Mouse (Mus musculus): ENCODE measurements around the gene Acbd6.

Acbd6 gene

DNA sequence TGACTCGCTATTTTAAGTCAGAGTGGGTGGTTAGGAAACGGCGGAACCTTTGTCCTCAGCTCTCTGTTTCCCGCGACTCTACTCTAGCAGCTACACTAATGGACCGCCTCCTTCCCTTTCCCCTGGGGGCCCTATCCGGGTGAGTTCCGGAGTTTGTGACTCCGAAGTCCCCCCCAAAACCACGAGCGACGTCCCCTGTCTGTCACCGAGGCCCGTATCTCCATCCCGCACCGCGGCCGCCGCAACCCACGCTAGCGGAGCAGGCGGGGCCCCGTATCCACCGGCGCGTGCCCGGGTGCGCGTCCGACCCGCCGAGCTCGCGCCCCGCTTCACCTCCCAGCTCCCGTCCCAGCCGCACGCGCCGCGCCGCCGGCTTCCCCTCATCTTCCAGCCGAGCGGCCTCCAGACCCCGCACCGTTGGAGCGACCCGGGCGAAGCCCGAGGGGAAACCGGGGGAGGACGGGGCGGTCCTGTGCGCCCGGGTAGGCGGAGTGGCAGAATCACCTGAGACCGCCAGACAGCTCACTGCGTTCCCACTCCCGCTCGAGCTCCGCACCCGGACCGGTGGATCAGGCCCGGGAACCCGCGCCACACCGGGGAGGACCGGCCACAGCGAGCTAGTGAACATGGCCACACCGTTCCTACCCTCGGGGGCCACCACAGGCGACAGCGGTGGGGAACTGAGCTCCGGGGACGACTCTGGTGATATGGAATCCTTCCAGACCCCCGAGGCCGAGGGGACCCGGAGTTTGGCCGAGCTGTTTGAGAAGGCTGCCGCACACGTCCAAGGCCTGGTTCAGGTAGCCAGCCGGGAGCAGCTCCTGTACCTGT lies at the start of gene Acbd6:
Gene Acbd6 (plus strand): TSS at position 109 of the 831 bp plus-strand sequence.
- peak; percentile 78 to 80 for DNase-seq (ENCODE audit: low spot score in 2 of 2)

DNA sequence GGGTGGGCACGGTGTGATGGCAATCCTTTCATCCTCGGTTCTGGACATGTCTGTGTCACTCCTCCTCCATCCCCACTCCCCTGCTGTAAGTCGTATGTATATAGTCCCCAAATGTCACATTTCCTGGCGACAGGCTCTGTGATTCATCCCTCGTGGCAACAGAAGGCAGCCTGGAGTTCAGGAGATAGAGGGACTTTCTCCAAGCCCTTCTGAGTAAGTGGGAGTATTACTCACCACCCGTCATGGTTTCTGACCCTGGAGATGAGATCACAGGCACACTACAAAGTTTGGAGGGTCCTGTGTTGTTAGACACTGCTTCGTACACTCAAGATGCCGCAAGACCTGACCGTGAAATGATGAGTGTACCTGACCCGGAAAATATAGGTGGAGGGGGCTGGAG lies 47.7 kb upstream of the Acbd6 start:
- no peak for DNase-seq (ENCODE audit: low spot score in 2 of 2)

DNA sequence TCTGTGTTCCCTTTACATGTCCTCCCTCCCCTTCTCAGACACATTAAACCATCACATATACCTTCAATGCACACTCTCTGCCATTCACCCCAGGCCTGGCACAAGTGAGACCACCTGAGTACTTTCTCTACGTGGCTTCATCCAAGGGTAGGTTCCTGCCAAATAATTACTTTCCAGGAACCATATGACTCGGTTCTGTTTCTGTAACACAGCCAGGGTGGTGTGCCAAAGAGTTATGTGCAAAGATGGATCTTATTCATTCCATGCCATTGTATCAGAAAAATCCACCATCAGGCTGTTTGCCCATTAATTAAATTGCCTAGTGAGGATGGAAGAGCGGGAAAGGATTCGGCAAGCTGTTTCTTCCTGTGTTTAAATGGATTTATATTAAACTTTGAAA lies 42.1 kb upstream of the Acbd6 start:
- DNase-seq (ENCODE audit: low spot score in 2 of 2) = no peak

DNA sequence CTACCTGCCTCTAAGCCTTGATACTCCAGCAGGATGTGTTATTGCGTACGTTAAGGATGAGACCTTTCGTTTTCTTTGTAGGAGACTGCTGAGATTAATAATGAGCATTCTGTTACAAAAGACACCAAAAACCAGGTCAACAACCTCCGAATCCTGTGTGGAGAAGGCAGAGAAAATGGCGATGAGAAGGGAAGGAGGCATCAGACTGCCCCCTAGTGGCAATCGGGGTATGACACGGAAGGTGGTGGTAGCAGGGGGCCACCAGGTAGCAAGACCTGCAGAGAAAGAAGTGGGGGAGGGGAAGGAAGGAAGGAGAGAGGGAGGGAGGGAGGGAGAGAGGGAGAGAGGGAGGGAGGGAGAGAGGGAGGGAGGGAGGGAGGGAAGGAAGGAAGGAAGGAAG lies 41.3 kb upstream of the Acbd6 start:
- peak; percentile 37 to 74 for DNase-seq (ENCODE audit: low spot score in 2 of 2)

DNA sequence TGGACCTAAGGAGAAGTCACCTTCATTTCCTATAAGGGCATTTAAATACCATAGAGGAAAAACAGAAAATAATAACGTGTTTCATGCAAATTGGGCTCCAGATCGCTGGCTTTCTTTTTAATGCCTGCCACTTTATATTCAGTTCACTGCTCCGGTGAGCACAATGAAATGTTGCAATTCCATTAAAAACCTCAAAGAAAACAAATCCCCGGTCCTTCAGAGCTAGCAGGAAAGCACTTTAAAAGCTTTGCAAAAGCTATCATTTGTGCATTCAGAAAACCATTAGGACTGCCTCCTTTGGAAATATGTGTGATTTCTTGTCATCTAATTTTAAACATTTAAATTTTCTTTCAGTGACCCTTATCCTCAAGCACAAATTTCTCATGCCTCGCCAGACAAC lies 40.9 kb upstream of the Acbd6 start:
- DNase-seq (ENCODE audit: low spot score in 2 of 2) = no peak

DNA sequence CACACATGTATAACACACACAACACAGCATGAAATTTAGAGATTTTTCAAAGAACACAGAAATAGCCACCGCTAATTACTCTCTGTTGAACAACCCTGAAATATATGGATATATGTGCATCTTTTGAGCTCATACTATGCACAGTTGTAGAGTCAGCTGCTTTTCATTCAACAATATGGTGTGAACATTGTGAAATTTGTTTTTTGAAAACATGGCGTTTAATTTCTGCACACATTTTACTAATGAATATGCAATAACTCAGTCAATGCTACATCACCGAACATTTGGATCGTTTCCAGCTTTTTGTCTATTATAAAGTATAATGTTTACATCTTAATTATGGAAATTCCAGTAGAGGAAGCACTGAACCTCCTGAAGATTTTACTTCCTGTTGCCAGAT lies 37.6 kb upstream of the Acbd6 start:
- no peak for DNase-seq (ENCODE audit: low spot score in 2 of 2)

DNA sequence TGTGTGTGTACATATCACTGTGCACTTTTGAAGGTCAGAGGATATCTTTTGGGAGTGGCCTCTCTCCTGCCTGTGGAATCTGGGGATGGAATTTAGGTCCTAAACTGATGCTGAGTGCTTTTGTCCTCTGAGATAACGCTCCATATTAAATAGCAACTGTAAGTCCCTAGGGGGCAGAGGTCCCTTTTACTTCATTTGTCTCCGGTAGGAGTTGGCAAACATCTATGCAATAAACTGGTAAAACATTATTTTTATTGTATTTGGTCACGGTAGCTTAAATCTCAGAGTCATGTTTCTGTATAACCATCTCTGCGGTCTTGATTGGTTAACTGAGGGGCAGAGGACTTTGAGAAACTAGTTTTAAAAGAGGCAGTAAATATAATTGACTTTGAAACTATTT lies 35.4 kb upstream of the Acbd6 start:
- DNase-seq (ENCODE audit: low spot score in 2 of 2) = no peak

DNA sequence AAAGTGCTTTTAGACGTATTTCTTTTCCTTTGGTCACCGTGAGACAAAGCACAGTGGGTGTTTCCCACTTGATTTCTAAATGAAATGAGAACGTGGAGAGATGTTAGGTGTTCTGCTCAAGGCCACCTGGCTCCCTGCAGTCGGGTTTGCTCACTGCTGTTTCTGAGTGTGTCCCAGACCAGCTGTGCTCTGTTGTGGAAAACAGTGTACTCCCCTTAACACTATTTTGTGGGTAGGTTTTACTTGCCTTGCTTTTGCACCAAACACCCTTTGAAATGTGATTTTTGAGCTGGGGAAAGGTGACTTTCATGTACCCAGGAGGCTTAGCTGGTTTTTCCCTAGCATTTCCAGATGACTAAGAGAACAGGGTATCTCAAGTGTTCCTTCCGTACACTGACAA lies 31.7 kb upstream of the Acbd6 start:
- DNase-seq (ENCODE audit: low spot score in 2 of 2) = no peak

DNA sequence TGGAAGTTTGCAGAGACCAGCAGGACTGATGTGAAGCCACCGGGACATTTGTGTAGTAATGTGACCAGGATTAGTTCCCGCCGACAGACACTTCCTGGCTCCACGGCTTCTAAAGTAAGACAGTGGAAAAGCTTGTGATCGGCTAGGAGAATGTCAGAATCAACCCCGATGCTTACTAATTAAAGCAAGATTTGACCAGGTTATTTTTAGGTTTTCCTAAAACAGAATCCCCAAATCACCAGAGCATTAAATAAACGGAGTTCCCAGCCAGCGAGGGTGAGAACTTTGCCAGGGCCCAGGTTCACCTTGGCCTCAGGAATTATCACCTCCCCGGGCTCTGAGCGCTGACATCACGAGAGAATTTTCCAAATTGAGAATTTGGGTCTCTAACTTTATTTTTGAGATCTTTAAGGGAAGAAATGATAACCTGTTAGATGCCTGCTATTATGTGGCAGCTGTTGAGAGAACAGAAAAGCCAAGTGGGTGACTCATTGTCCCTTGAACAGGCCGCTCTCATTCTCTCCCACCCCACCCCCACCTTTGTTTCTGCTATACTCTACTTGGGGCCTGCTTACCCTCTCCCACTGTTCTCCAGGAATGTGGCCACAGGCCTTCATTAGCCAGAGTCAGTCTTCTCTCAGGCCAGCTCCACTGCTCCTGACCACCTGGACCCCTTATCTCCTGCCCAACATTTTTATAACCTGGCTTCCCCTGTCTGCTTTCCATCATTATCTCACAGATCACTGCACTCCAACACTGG lies 30.7 kb upstream of the Acbd6 start:
- no peak for DNase-seq (ENCODE audit: low spot score in 2 of 2)

DNA sequence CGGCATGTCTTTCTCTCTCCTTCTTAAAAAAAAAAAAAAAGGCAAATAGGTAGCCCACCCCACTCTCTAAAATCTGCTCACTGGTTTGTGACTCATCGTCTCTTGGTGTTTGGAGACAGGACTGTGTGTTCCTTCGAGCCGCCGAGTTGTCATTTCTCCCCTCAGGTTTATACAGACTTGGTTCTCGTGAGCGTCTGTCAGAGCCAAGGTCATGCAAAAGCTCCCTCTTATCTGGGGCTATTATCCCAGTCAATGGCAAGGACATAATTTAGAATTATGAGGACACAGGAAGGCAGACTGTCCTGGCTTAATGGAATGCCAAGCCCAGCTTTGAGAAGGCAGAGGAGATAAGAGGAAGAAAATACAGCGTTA lies 30.1 kb upstream of the Acbd6 start:
- no peak for DNase-seq (ENCODE audit: low spot score in 2 of 2)

DNA sequence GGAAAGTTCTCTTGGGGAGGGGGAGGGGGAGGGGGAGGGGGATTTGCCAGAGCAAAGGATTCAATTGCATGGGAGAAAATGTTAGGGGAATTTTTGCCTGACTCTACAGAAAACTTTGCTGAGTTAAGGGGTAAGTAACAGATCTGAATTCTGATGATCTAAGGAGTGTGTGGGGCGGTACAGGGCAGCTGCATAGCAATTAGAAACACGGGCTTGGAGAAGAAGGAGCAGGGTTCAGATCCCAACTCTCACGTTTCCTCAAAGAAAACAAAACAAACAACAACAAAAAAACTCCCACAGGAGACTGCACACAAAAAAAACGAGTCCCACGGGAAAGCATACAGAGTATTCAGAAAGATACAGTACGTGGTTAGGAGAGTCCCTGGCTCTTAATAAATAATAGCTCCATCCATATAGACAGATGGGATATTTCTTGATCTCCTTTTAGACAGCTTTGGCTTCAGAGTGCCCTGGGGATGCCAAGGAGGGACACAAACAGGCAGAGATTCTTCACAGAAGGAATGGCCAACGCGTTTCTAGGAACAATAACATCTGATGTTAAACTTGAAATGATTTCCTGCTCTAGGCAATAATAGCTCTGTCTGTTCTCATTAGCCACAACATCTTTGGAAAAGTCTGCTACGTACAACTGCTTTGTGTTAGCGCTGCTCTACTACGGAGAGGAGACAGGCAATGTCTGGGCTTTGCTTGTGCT lies 29.4 kb upstream of the Acbd6 start:
- DNase-seq (ENCODE audit: low spot score in 2 of 2) = no peak

DNA sequence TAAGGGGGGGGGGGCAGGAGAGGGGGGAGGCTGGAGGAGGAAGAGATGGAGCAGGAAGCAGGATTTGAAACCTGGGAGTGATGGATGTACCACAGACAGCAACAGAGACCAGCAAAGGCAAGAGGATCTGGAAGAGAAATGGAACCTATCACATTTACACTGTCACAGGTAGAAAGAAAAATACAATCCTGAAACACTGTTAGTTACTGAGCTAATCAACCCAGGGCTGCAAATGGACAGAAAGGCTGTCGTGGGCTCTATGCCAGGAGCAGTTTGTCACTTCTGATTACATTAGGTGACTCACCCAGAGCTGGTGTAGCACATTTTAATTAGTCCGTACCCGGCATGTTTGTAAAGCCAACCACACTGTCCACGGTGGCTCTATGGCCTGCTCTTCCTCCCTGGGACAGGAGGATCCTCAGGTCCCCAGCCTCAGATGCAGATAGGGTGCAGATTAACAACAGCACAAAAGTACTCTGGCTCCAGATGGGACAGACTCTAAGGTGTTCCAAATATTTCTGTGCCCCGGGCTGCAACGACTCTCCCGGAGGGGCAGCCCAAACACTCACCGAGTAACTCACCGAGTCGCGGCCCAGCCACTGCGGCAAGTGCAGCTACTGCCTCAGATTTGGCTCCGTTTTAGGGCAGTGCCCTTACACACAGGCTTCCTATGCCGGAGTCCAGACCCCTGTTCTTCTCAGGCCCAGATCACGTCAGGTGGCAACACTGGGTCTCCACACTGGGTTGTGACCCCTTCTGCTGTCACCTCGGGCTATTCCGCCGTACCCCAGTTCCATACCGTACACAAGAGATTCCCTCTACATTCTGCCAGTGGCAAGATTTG lies 28.6 kb upstream of the Acbd6 start:
- no peak for DNase-seq (ENCODE audit: low spot score in 2 of 2)

DNA sequence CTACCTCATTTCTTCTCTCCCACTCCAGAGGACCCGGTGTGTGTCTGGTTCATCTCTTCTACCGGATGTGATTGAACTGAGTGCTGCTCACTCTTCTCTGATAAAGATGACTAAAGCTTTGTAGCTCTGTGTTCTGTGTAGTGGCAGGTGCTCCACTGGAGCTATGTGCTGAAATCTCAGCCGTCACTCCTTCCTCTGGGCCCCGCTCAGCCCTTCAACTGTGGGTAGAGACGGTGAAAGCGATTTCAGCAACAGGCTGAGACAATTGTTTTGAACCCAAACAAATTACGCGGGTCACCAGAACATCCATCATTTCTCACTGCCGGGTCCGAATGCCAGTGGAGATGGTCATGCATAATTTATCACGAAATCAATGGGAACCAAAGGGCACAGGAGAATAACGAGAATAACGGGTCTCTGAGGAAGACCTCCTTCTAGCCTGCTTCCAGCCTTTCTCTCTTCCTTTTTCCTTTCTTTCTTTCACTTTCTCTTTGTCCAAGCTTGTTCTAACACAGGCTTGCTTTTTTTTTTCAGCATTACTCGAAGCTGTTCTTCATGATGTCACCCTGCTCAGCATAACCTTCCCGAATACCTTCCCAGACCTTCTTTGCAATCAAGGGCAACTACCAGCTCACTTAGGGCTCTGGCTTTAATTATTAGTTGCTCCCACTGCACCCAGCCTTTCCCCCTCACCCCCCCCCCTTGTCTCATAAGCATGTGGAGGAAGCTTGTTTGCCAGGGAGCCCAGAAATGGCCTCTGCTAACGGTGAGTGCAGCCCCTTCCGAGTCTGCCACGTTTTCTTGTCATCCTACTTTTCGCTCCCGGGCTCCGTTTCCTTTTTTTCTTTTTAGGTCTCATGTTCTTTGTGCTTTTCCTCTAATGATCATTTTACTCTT lies 27.1 kb upstream of the Acbd6 start:
- DNase-seq (ENCODE audit: low spot score in 2 of 2) = no peak

DNA sequence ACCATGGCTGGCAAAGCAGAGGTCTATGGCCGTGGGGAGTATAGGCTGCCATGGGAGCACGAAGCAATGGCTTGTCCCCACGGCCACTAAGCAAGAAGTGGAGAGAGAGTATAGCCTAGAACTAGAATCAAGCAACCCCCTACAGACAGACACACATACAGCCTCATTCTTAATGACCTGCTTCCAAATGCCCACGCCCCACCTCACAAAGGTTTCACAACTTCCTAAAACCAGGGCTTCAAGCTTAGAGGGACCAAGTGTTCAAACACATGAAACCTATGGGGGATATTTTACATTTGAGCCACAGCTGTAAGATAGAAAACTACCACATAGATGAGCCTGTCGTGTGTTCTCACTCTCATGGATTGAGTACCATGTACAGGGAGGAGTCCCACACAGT lies 25.5 kb upstream of the Acbd6 start:
- DNase-seq (ENCODE audit: low spot score in 2 of 2) = no peak

DNA sequence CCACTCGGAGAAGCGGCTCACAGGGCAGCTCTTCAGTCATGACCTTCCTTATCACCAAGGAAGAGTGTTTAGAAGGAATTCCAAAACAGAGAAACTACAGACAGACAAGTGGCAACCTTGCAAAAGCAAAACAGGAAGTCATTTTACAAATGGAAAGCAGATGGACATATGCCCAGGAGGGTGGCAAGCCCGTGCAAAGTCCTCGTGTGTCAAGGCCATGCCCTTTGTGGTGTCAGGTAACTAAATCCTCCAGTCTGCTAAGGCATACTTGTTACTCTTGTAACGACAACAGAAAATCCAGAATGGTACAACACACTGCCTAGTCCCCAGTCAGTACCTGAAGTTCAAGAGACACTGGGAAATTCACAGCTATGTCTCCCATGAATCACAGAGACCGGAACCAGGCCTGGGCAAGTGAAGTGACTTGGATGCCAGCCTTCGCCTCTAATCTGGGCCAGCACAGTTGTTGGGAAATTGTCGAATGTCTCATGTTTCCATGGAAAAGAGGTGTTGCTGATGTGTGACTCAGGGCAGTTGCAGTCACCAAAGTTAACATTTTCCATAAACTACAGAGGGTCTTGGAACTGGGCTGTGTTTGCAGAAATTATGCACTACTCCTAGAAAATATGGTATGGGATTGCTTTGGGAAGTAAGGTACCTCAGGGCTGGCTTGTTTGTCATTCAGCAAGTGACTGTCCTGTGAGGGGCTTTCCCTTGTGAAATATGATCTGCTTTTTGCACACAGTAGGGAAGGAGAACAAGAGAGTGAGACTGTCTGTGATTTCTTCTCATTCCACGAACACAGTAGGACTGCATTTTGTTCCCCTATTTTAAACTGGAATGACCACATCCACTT lies 24.9 kb upstream of the Acbd6 start:
- no peak for DNase-seq (ENCODE audit: low spot score in 2 of 2)

DNA sequence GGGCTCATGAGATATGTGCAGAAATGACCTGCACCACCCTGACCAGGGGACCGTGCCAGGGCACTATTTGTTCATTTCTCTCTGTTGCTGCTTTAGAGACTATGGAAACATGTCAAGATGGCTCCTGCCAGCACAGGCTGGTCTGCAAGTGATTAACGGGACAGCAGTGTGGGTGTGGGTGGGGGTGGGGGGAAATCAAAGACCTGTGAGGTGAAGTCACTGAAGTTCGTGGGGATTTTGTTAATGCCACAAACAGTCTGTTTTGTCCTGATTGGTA lies 24.3 kb upstream of the Acbd6 start:
- DNase-seq (ENCODE audit: low spot score in 2 of 2) = no peak

DNA sequence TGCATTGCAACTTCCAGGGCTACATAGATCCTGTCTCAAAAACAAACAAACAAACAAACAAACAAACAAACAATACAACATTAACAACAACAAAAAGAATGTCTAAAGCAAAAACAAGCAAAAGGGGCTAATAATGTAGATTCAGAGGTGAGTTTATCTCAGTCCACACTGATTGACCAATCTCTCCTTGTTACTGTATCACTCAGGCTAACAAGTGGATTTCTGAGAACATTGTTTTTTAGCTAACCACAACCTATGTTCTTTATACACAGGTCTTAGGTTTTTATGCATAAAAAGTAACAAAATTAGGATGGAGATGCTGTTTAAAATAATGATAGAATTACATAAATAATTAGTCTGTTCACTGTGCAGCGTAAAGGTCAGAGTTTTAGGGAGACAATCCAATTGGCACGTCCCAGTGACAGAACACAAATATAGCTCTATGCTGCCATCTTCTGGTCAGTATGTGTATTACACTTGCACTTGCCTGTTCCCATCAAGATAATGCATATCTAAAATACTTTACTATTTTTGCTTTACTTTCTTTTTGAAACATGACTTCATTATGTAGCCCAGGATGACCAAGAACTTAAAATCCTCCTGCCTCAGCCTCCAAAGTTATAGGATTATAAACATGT lies 20.8 kb upstream of the Acbd6 start:
- peak; percentile 27 to 46 for DNase-seq (ENCODE audit: low spot score in 2 of 2)

DNA sequence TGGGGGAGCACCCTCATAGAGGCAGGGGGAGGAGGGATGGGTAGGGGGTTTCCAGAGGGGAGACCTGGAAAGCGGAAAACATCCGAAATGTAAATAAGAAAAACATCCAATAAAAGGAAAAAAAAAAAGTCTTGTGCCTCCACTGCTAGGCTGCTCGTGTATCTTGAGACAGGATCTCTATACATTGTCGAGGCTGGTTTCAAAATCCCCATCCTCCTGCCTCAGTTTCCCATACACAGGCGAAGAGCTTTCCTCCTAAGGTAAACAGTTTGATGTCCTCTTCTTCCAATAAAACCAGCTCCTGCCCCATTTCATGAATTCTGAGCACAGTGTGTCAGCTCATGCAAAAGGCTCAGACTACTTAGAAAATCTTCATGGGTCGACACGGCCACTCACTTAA lies 19.9 kb upstream of the Acbd6 start:
- DNase-seq (ENCODE audit: low spot score in 2 of 2) = no peak

DNA sequence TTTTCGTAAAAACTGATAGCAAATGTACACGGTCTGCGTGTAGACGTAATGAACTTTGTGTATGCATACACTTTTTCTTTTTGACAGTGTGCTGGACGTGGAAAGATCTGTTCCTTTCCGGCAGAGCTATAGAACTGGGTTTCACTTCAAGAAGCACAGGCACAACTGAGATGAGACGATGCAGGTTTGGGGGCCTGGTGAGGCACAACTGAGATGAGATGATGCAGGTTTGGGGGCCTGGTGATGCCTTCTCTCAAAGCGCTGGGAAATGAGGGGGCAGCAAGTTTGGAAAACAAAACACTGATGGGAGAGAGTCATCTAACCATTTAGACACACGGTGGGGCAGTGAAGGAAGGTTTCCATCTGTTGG lies 293 bp upstream of the Acbd6 start:
- DNase-seq (ENCODE audit: low spot score in 2 of 2) = no peak

DNA sequence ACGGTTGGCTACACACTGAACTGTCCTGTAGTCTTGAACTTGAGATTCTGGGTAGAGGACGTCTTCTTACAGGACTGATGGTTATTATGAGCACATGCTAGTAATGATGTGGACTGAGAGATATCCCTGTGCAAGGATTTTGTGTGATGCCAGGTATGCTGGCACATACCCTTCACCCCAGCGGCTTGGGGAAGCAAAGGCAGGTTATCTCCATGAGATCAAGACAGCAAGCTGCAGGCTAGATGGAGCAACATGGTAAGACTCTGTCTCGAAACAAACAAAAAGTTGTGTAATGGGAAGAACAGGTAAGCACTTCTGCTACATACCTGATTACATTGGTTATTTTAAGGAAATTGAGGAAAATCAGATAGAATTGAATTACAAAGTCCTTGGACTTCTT lies 2.1 kb downstream of the Acbd6 start:
- no peak for DNase-seq (ENCODE audit: low spot score in 2 of 2)

All from spleen, postnatal 10 days (tissue).